Mouse (Mus musculus) neural tube, embryonic 14.5 days (tissue): ENCODE data around the gene Gm45713. TPM values are rescaled to one million over a fixed set of nuclear protein-coding genes. Genes with fewer than 3 reads are reported as not detected.
"Not testable (repeated sequence)": the region's sequence is repeated elsewhere in the genome, so short reads cannot be mapped to it uniquely, and the experiment has no call there.

Experiments used
- ATAC-seq: fragments of 200-750 bp; cut with Nextera tagmentation; 2 replicates; pipeline ENCODE4 v1.8.0; 2017; ENCODE audit warnings: low read depth, mild to moderate bottlenecking, moderate TSS enrichment, moderate library complexity
- H3K27ac ChIP-seq: fragments of 300-500 bp; sonication (generic); 2 replicates; pipeline ENCODE4 v1.5.1; 2014; ENCODE audit warnings: low read depth, mild to moderate bottlenecking, control low read depth, low read length, moderate library complexity, mixed read lengths
- H3K27me3 ChIP-seq: fragments of 300-500 bp; sonication (generic); 2 replicates; pipeline ENCODE4 v1.6.1; 2014; ENCODE audit warnings: low read length; ENCODE audit not compliant: control insufficient read depth, insufficient read depth
- H3K36me3 ChIP-seq: fragments of 300-500 bp; sonication (generic); 2 replicates; pipeline ENCODE4 v1.6.1; 2014; ENCODE audit warnings: low read length, mixed read lengths; ENCODE audit not compliant: control insufficient read depth, insufficient read depth
- H3K4me1 ChIP-seq: fragments of 300-500 bp; sonication (generic); 2 replicates; pipeline ENCODE4 v1.6.1; 2014; ENCODE audit warnings: low read length; ENCODE audit not compliant: control insufficient read depth, insufficient read depth
- H3K4me2 ChIP-seq: fragments of 300-500 bp; sonication (generic); 2 replicates; pipeline ENCODE4 v1.6.1; 2014; ENCODE audit warnings: mild to moderate bottlenecking, low read depth, low read length, control low read depth
- H3K4me3 ChIP-seq: fragments of 300-500 bp; sonication (generic); 2 replicates; pipeline ENCODE4 v1.5.1; 2014; ENCODE audit warnings: low read depth, low read length, control low read depth, mixed read lengths
- H3K9ac ChIP-seq: fragments of 300-500 bp; sonication (generic); replicated peaks from 2 replicates; pipeline ENCODE4 v1.6.1; 2014; ENCODE audit warnings: low read depth, mild to moderate bottlenecking, control low read depth, low read length, mixed read lengths
- H3K9me3 ChIP-seq: fragments of 300-500 bp; sonication (generic); 2 replicates; pipeline ENCODE4 v1.6.1; 2016; ENCODE audit warnings: low read length; ENCODE audit not compliant: control insufficient read depth
- WGBS: fragments of 180-500 bp; shearing (Covaris S2); extraction: QIAGEN DNeasy Blood & Tissue Kit; methylation state at CpG from one replicate; pipeline ENCODE4 v1.1.7; 2014; 5-methylcytosine and 5-hydroxymethylcytosine counted together
- polyA plus RNA-seq: library from polyadenylated mRNA; unstranded; fragments of >200 nt; fragmentation: Nextera tagmentation; extraction: Ambion mirVana; gene quantifications from 2 replicates; pipeline ENCODE4 v1.2.1, GENCODE M21; 2014

The Gm45713 gene
- polyA plus RNA-seq, 1 experiment from 2014 or later, result not detected

DNA sequence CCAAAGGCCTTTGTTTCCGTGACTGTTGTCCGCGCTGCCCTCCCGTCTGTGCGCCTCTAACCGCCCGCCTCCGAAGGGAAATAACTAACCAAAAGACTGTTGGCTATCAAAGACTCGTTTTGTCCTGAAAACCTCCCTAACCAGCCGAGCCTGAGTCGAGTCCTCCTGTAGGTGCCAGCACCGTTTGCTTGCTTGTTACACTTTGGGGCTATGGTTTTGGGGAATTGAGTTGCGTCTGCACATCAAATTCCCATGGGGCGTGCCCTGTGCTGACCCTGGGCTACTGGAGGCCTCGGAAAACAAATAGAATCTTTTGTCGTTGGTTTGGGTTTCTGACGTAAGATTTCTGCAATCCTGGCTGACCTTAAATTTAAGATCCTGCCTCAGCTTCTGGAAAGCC is 6.7 kb downstream of the Gm45713 start:
- H3K27me3 ChIP-seq, result no peaks in the 10 kb centered on the region; the same call in 1 of the 2 replicates
- H3K4me2 ChIP-seq, result peak overlapping the region; percentile 50
- H3K4me3 ChIP-seq, result peak overlapping the region; percentile 35
- ATAC-seq, result no peak
- H3K9me3 ChIP-seq, result no peaks in the 10 kb centered on the region
- H3K27ac ChIP-seq, result peak overlapping the region; percentile 92
- H3K36me3 ChIP-seq, result peaks cover 25% of the 10 kb centered on the region
- H3K9ac ChIP-seq, result peak overlapping the region; percentile 51
- H3K4me1 ChIP-seq, result peaks cover 18% of the 10 kb centered on the region
- under 1% methylated on average over 17 of the region's 17 CpGs for WGBS

DNA sequence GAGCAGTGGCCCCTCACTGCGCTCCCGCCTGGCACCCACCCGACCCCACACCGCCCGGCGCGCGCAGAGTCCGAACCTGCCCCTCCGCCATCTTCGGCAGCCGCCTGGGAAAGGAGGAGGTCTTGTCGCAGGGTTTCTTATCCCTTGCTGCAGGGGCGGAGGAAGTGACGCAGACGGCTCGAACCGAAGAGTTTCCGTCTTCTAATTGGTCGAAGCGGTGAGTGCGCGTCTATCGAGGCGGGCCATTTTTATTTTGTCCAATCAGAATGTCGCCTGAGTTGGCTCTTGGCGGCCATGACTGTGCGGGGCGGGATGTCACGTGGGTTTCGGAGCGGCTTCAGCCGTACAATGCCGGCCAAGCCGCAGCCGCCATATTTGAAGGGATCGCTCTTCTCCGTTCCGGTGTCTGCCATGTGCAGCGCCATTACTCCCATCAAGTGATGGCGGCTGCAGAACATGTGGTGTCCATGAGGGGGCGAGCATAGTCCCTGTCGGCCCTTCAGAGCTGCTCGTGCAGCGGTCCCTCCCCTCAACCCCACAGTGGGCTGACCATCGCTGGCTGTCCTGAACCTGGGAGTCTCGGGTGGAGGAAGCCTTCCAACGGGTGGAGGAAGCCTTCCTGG is 7.3 kb downstream of the Gm45713 start, which contains the start of gene Rpl13a:
Rpl13a (minus strand) TSS at position 138 of the 623 bp plus-strand sequence.
- H3K27me3 ChIP-seq, result no peaks in the 10 kb centered on the region; the same call in 1 of the 2 replicates
- peak; percentile 92 for ATAC-seq
- WGBS, result under 1% methylated on average over 48 of the region's 48 CpGs
- no peaks in the 10 kb centered on the region for H3K9me3 ChIP-seq
- H3K36me3 ChIP-seq, result peaks cover 25% of the 10 kb centered on the region
- peak within 1 kb of the TSS; percentile 94 for H3K4me3 ChIP-seq
- H3K9ac ChIP-seq, result peak within 1 kb of the TSS; percentile 97
- H3K4me1 ChIP-seq, result peaks cover 18% of the 10 kb centered on the region
- peak within 1 kb of the TSS; percentile 77 for H3K4me2 ChIP-seq
- H3K27ac ChIP-seq, result peak within 1 kb of the TSS; percentile 92

DNA sequence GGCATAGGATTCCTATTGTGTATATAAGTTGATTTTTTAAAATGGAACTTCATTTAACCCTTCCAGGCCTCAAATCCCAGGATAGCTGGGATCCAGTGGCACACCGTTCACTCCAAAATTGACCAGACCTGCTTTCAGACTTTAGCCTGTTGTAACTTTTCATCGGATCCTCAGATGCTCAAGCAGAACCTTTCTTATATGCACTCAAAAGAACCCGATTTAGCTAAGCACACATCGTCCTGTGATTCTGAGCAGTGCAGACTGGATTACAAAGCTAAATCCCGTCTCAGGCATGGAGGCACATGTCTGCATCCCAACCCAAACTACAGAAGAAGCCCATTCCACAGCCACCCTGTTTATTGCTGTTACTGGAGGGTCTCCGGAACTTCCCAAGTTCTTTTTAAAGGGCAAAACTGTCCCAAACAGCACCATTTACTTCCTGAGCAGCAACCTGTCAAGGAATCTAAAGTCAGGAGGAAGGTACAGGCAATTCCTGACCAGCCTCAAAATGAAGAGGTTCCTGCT is 8.3 kb downstream of the Gm45713 start:
- 1% methylated on average over 6 of the region's 6 CpGs for WGBS
- H3K9ac ChIP-seq, result peak overlapping the region; percentile 97
- ATAC-seq, result no peak

DNA sequence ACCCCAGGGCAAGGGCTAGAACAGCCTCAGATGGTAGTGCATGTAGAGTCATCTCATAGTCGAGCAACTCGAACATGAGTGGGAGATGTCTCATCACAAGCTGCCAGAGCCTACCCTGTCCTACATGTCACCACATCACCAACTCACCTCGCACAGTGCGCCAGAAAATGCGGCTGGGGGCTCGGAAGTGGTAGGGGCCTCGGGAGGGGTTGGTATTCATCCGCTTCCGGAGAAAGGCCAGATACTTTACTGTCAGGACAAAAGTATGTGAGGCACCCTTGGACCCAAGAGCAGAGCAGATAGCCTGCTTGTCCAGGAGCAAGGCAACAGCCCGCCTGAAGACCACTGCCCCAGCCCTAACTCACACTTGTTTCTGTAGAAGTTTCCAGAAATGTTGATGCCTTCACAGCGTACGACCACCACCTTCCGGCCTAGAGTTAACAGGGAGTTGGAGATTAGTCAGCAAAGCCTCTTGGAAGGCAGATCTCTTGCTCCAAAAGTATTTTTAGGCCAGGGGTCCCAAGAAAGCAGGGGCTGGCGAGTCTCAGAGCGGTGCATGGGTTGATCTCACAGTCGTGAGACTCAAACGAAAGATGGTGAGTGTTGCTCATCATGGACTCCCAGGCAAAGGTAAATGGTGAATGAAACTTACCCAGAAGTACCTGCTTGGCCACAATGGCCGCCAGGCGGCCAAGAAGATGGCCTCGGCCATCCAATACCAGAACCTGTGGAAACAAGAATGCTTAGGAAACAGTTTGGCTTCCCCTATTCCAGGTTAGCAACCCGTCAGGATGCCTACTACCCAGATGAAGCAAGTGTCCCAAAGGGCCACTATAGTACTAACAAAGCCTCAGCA is 9.0 kb downstream of the Gm45713 start:
- Histone ChIP-seq H3K36me3 (peaks cover 33% of the 10 kb centered on the region), H3K9ac (peak overlapping the region; percentile 97), H3K4me1 (peaks cover 24% of the 10 kb centered on the region), H3K27me3 (no peaks in the 10 kb centered on the region; the same call in 1 of the 2 replicates), H3K4me2 (peak overlapping the region; percentile 77), H3K4me3 (peak overlapping the region; percentile 94), H3K9me3 (no peaks in the 10 kb centered on the region), H3K27ac (peak overlapping the region; percentile 86; the same call in 1 of the 2 replicates)
- 52% methylated on average over 21 of the region's 21 CpGs for WGBS
- ATAC-seq, result no peak

More for the DNA sequence above, 8.3 kb downstream of the Gm45713 start:
- peaks cover 27% of the 10 kb centered on the region for H3K36me3 ChIP-seq
- H3K4me3 ChIP-seq, result peak overlapping the region; percentile 94
- H3K27me3 ChIP-seq, result no peaks in the 10 kb centered on the region; the same call in 1 of the 2 replicates
- H3K9me3 ChIP-seq, result no peaks in the 10 kb centered on the region
- peaks cover 24% of the 10 kb centered on the region for H3K4me1 ChIP-seq
- H3K4me2 ChIP-seq, result peak overlapping the region; percentile 77
- peak overlapping the region; percentile 86 for H3K27ac ChIP-seq

DNA sequence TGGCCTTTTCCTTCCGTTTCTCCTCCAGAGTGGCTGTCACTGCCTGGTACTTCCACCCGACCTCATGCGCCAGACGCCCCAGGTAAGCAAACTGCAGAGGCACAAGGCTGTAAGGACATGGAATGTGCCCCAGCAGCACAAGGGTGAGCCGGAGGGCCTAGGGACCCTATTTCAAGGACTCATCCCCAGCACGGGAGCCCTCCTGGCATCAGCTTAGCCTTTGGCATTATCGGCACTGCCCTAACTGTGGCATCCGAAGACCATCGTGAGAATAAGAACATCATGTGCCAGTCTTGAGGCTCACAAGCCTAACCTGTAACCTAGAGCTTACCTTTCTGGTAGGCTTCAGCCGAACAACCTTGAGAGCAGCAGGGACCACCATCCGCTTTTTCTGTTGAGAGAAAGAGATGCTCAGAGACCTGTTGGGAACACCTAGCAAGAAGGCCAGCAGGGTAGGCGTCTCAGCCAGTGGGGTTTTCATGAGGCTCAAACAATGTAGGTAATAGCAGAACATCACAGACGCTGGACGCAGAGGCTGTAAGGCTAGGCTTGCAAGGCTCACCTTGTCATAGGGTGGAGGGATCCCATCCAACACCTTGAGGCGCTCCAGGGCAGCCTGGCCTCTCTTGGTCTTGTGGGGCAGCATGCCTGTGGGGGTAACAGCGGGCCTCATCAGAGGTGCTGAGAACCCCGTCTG is 9.7 kb downstream of the Gm45713 start:
- 0 out of 2 replicates have a peak overlapping the region, but pooled peaks have one; percentile 77 for H3K4me2 ChIP-seq
- peaks cover 41% of the 10 kb centered on the region for H3K36me3 ChIP-seq
- H3K27me3 ChIP-seq, result no peaks in the 10 kb centered on the region; the same call in 1 of the 2 replicates
- H3K27ac ChIP-seq, result 0 out of 2 replicates have a peak overlapping the region, but pooled peaks have one; percentile 16
- no peak overlapping the region for H3K4me3 ChIP-seq
- ATAC-seq, result no peak
- WGBS, result 80% methylated on average over 17 of the region's 17 CpGs
- H3K9me3 ChIP-seq, result no peaks in the 10 kb centered on the region
- H3K4me1 ChIP-seq, result peaks cover 27% of the 10 kb centered on the region
- H3K9ac ChIP-seq, result peak overlapping the region; percentile 16; the same call in 1 of the 2 replicates

DNA sequence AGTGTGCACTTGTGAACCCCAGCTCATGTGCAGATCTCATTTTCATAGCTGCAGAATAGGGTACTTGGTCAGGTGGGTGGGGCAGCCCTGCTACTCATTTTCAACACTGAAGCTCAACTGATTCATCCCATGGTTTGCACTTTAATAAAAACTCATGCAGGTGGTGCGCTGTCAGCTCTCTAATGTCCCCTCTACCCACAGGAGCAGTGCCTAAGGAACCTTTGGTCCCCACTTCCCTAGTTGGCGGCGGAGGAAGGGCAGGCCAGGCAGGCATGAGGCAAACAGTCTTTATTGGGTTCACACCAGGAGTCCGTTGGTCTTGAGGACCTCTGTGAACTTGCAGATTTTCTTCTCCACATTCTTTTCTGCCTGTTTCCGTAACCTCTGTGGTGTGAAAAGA is 10.4 kb downstream of the Gm45713 start:
- not testable (repeated sequence) for H3K9me3 ChIP-seq, H3K4me2 ChIP-seq, H3K27me3 ChIP-seq, H3K9ac ChIP-seq, ATAC-seq, H3K4me3 ChIP-seq
- Histone ChIP-seq H3K4me1 (peaks cover 27% of the 10 kb centered on the region), H3K27ac (peak overlapping the region; percentile 87), H3K36me3 (peaks cover 47% of the 10 kb centered on the region)
- 47% methylated on average over 5 of the region's 5 CpGs for WGBS

DNA sequence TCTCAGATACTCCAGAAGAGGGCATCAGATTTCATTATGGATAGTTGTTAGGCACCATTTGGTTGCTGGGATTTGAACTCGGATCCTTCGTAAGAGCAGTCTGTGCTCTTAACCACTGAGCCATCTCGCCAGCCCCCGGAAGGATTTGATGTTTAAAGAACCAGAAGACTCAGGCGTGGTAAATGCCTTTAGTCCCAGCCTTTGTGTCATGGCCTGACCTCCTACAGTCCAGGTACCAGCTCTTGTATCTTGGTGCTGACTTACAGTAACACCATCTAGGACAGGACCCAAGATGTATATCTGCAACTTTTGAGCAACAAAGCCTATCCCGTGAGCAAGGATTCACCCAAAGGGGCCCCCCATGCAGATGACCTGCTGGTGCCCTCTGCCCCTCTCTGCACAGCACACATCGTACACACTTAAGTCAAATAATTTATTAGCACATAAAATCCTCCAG is 10.9 kb downstream of the Gm45713 start:
- H3K36me3 ChIP-seq, result peaks cover 52% of the 10 kb centered on the region
- H3K9ac ChIP-seq, result no peak overlapping the region
- H3K4me3 ChIP-seq, result no peak overlapping the region; the same call in 1 of the 2 replicates
- ATAC-seq, result no peak
- 7% methylated on average over 7 of the region's 7 CpGs for WGBS
- peak overlapping the region; percentile 57 for H3K4me2 ChIP-seq
- peak overlapping the region; percentile 87 for H3K27ac ChIP-seq
- H3K27me3 ChIP-seq, result no peaks in the 10 kb centered on the region; the same call in 1 of the 2 replicates
- peaks cover 27% of the 10 kb centered on the region for H3K4me1 ChIP-seq
- H3K9me3 ChIP-seq, result no peaks in the 10 kb centered on the region
